Mouse (Mus musculus): Measurements from ENCODE around the gene Ciita. TPM values are rescaled to one million over a fixed set of nuclear protein-coding genes. Genes with fewer than 3 reads are reported as not detected.
A peak's percentile ranks its signal among the peaks of the same experiment; 100 is the strongest.

The Ciita gene
- total RNA-seq, 1 experiment, result 0.22 TPM

DNA sequence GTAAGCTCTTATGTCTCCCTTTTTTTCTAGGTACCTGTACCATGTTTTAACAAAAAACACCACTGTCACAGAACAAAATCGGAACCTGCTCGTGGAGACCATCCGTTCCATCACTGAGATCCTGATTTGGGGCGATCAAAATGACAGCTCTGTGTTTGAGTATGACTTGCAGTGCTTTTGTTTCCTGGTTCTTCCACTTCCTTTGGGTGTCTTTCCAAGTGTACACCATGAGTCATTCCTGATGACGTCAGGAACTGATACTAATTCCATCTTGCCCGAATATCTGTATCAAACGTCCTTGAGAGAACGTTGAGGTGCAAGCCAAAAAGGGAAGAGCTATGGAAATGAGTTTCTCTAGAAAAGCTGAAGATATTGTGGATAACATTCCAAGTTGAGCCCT lies 80.1 kb downstream of the Ciita start:
- Histone ChIP-seq H3K27ac (ENCODE audit: insufficient read depth, low read depth, low read length, poor library complexity, severe bottlenecking) (no peak overlapping the region), H3K4me3 (ENCODE audit: insufficient read depth in 1 of 2, low read depth in 1 of 2, low read length in 2 of 2, poor library complexity in 1 of 2, severe bottlenecking in 1 of 2) (no peak overlapping the region), H3K9me3 (ENCODE audit: control insufficient read depth, insufficient read depth, low read depth, low read length) (no peaks in the 10 kb centered on the region), H3K4me1 (ENCODE audit: control insufficient read depth in 2 of 2, insufficient read depth in 2 of 2, low read length in 2 of 2, poor library complexity in 1 of 2) (no peaks in the 10 kb centered on the region), H3K9ac (ENCODE audit: insufficient read depth, low read depth, low read length, poor library complexity, severe bottlenecking) (no peak overlapping the region), H3K36me3 (ENCODE audit: control insufficient read depth, insufficient read depth, low read length, poor library complexity, severe bottlenecking) (peaks cover 2% of the 10 kb centered on the region; the same call in 1 of the 2 replicates)
- TF ChIP-seq ZNF384 (IDR thresholded peaks at IDR 0.05; ENCODE audit: low read depth, low read length) (no peak), ZC3H11A (IDR thresholded peaks at IDR 0.05; ENCODE audit: borderline replicate concordance, low read depth, low read length) (no peak), MAFK (IDR thresholded peaks at IDR 0.05; ENCODE audit: insufficient read depth, low read depth, low read length) (no peak), HCFC1 (IDR thresholded peaks at IDR 0.05; ENCODE audit: borderline replicate concordance, insufficient read depth, low read length) (no peak), CHD2 (IDR thresholded peaks at IDR 0.05; ENCODE audit: low read depth, low read length) (no peak)
- DNase-seq (ENCODE audit: low read depth, low spot score), result no peak
- in situ Hi-C loops (cut with MboI; ENCODE audit: low sequenced_read_pairs in 2 of 2, unreplicated experiment in 2 of 2), result loop anchor here in 1 of 2 experiments (25.0 kb wide), 1 partner anchor 302 kb away; no protein-coding TSS in a partner anchor

DNA sequence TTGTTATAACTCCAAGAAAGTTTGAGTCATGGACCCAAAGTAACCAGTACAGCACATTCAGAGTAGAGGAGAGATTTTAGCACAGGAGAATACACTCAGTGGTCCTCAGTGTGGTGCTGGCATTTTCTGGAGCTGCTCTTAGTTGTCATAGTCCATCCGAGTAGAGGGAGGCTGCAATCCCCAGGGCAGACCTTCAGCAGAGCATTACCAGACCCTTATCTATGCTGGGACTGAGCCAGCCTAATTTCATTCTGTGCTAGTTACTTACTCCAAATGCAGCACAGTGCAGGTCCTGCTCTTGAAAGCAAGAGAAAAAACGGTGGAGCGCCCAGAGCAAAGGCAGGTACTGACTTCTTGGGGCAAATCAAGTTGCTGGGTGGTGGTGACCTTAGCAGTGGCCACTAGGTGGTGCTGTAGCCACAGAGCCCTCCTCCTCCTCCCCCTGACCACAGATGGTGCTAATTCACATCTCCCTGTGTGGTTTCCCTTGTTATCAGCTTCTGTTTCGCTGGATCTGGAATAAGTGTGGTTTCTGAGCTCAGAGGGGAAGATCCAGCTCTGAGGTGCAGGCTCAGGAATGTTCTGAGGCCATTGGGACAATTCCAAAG lies 85.5 kb downstream of the Ciita start:
- H3K4me1 ChIP-seq (ENCODE audit: control insufficient read depth in 2 of 2, insufficient read depth in 2 of 2, low read length in 2 of 2, poor library complexity in 1 of 2), result no peaks in the 10 kb centered on the region
- peaks cover 5% of the 10 kb centered on the region; the same call in 1 of the 2 replicates for H3K36me3 ChIP-seq (ENCODE audit: control insufficient read depth, insufficient read depth, low read length, poor library complexity, severe bottlenecking)
- no peak overlapping the region for H3K27ac ChIP-seq (ENCODE audit: insufficient read depth, low read depth, low read length, poor library complexity, severe bottlenecking)
- no peak overlapping the region for H3K4me3 ChIP-seq (ENCODE audit: insufficient read depth in 1 of 2, low read depth in 1 of 2, low read length in 2 of 2, poor library complexity in 1 of 2, severe bottlenecking in 1 of 2)
- peak; percentile 48 for DNase-seq (ENCODE audit: low read depth, low spot score)
- no peak overlapping the region for H3K9ac ChIP-seq (ENCODE audit: insufficient read depth, low read depth, low read length, poor library complexity, severe bottlenecking)
- no peaks in the 10 kb centered on the region for H3K9me3 ChIP-seq (ENCODE audit: control insufficient read depth, insufficient read depth, low read depth, low read length)
- TF ChIP-seq ZC3H11A (IDR thresholded peaks at IDR 0.05; ENCODE audit: borderline replicate concordance, low read depth, low read length), result peak; percentile 77; the same call in 1 of the 2 replicates
- no peak for TF ChIP-seq ZNF384 (IDR thresholded peaks at IDR 0.05; ENCODE audit: low read depth, low read length)
- in situ Hi-C loops (cut with MboI; ENCODE audit: low sequenced_read_pairs in 2 of 2, unreplicated experiment in 2 of 2), result loop anchor here in 1 of 2 experiments (25.0 kb wide), 1 partner anchor 297 kb away; no protein-coding TSS in a partner anchor

GRCm38 (mm10) chr16:10567153-10567552 lies 87.3 kb downstream of the Ciita start:
- no peak overlapping the region for H3K27ac ChIP-seq (ENCODE audit: insufficient read depth, low read depth, low read length, poor library complexity, severe bottlenecking)
- no peak overlapping the region for H3K9ac ChIP-seq (ENCODE audit: insufficient read depth, low read depth, low read length, poor library complexity, severe bottlenecking)
- TF ChIP-seq HCFC1 (IDR thresholded peaks at IDR 0.05; ENCODE audit: borderline replicate concordance, insufficient read depth, low read length) (no peak), ZNF384 (IDR thresholded peaks at IDR 0.05; ENCODE audit: low read depth, low read length) (no peak), ZC3H11A (IDR thresholded peaks at IDR 0.05; ENCODE audit: borderline replicate concordance, low read depth, low read length) (no peak)
- DNase-seq (ENCODE audit: low read depth, low spot score), result no peak
- H3K9me3 ChIP-seq (ENCODE audit: control insufficient read depth, insufficient read depth, low read depth, low read length), result no peaks in the 10 kb centered on the region
- H3K4me1 ChIP-seq (ENCODE audit: control insufficient read depth in 2 of 2, insufficient read depth in 2 of 2, low read length in 2 of 2, poor library complexity in 1 of 2), result no peaks in the 10 kb centered on the region
- no peak overlapping the region for H3K4me3 ChIP-seq (ENCODE audit: insufficient read depth in 1 of 2, low read depth in 1 of 2, low read length in 2 of 2, poor library complexity in 1 of 2, severe bottlenecking in 1 of 2)
- H3K36me3 ChIP-seq (ENCODE audit: control insufficient read depth, insufficient read depth, low read length, poor library complexity, severe bottlenecking), result peaks cover 3% of the 10 kb centered on the region; the same call in 1 of the 2 replicates
- in situ Hi-C loops (cut with MboI; ENCODE audit: low sequenced_read_pairs in 2 of 2, unreplicated experiment in 2 of 2), result loop anchor here in 1 of 2 experiments (25.0 kb wide), 1 partner anchor 295 kb away; no protein-coding TSS in a partner anchor

- H3K9ac ChIP-seq (ENCODE audit: insufficient read depth, low read depth, low read length, poor library complexity, severe bottlenecking), result no peak overlapping the region
- TF ChIP-seq ZC3H11A (IDR thresholded peaks at IDR 0.05; ENCODE audit: borderline replicate concordance, low read depth, low read length) (no peak), MAFK (IDR thresholded peaks at IDR 0.05; ENCODE audit: insufficient read depth, low read depth, low read length) (no peak), CHD2 (IDR thresholded peaks at IDR 0.05; ENCODE audit: low read depth, low read length) (no peak), HCFC1 (IDR thresholded peaks at IDR 0.05; ENCODE audit: borderline replicate concordance, insufficient read depth, low read length) (no peak)
- no peak for DNase-seq (ENCODE audit: low read depth, low spot score)
- H3K36me3 ChIP-seq (ENCODE audit: control insufficient read depth, insufficient read depth, low read length, poor library complexity, severe bottlenecking), result peaks cover 12% of the 10 kb centered on the region; the same call in 1 of the 2 replicates
- no peaks in the 10 kb centered on the region for H3K9me3 ChIP-seq (ENCODE audit: control insufficient read depth, insufficient read depth, low read depth, low read length)
- H3K4me1 ChIP-seq (ENCODE audit: control insufficient read depth in 2 of 2, insufficient read depth in 2 of 2, low read length in 2 of 2, poor library complexity in 1 of 2), result no peaks in the 10 kb centered on the region
- no peak overlapping the region for H3K27ac ChIP-seq (ENCODE audit: insufficient read depth, low read depth, low read length, poor library complexity, severe bottlenecking)
- H3K4me3 ChIP-seq (ENCODE audit: insufficient read depth in 1 of 2, low read depth in 1 of 2, low read length in 2 of 2, poor library complexity in 1 of 2, severe bottlenecking in 1 of 2), result no peak overlapping the region
- in situ Hi-C loops (cut with MboI; ENCODE audit: low sequenced_read_pairs in 2 of 2, unreplicated experiment in 2 of 2), result loop anchor here (10.0 to 25.0 kb wide), 2 partner anchors 275 to 292 kb away; no protein-coding TSS in a partner anchor
Measured at GRCm38 (mm10) chr16:10569809-10570395, 90.0 kb downstream of the Ciita start.
